Mouse (Mus musculus) liver, adult (tissue): ENCODE results near the gene Il2rg.

ENCODE experiments used
- GATA4 ChIP-seq: IDR thresholded peaks from 2 replicates; pipeline ENCODE4 v1.6.1; 2014; ENCODE audit warnings: mild to moderate bottlenecking, low read length; ENCODE audit not compliant: insufficient replicate concordance

Il2rg gene

DNA sequence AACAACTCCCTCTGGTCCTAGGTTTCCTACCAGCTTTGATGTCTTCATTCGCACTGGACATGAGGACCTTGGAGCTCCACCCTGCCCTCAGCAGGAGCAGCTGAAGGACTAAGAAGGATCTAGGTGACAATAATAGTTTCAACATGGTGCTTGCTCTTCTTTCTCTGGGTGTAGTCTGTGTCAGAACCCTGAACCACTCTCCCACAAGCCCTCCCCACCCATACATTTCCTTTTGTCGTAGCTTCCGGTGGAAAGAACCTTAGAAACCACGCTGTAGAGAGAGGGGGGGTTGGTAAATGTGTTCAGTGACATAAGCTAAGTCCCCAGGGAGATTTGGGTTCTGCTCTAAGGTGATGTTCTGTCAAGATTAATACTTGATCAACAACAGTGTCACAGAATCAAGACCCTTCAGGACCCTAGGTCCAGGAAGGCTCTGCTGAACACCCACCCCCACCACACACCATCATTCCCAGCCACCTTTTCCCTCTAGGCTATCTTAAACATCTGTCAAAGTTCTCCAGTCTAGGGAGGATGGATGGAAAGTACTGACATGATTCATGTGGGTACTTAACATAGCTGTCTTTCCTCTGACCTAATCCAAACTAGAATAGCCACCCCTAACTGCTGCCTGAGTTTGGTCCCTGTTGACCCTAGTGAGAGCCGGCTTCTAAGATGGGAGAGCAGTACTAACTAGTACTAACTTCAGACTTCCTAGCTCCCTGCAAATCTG is at the start of gene Il2rg:
Gene Il2rg (minus strand): TSS at position 231 of the 730 bp plus-strand sequence.
- no peak for TF ChIP-seq GATA4

DNA sequence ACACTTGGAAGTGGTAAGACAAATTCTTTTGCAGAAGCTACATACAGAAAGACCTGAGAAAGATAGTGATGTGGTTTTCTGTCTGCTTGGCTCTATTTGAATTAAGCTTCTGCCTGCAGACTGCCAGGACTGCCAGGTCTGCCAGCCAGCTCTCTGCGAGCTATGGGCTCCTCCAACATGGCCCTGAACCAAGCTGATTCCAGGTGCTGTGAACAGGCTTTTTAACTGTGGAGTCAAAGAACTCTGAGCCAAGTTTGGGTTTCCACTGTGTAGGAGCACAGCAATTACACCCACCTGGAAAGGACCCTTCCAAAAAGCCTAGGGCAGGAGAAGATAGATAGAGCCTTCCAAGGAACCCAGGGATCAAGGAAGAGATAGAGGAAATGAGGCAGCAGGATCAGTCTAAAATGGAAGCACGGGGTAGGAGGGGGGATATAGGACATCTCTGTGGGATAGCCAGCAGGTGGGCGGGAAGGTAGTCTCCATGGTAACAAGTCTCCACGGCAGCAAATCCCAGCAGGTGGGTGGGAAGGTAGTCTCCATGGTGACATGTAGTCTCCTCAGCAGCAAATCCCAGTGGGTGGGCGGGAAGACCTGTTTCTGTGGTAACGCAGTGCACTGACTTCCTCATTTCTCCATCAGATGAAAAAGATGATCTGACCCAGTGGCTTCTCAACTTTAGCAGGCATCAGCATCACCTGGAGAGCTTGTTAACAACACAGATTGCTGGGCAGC is 45.7 kb upstream of the Il2rg start:
- no peak for TF ChIP-seq GATA4

DNA sequence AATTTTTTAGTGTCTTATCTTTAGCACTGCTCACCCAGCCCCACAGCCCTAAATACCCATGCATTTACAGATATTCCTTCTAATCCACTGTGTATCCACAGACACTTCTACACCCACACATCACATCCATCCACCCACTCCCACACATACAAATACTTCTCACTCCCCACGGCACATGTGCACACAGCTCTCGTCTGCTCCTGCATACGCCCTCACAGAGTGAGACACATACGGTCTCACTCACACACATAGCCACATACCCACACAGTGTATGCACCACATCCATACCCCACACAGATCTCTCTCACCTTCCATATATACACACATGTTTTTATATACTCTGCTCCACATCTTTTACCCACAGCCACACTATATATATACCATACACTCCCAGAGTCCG is 41.2 kb upstream of the Il2rg start:
- TF ChIP-seq GATA4, result no peak

DNA sequence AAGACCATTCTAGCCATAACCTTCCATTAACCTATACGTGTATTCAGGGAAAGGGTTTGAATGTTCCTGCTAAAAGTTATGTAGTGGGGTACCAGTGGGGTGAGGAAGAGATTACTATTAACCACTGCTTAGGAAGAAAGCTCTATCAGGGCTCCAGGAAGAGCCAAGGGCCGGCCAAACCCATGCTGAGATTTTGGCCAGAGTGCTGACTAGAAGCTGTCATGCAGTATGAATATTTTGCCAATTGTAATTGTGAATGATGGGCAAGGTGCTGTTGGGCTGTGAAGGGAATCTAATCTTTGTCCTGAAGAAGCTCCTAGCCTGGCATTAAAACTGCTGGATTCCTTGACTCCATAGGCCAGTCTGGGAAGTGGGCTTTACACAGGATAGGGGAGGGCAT is 36.6 kb upstream of the Il2rg start:
- TF ChIP-seq GATA4, result no peak

DNA sequence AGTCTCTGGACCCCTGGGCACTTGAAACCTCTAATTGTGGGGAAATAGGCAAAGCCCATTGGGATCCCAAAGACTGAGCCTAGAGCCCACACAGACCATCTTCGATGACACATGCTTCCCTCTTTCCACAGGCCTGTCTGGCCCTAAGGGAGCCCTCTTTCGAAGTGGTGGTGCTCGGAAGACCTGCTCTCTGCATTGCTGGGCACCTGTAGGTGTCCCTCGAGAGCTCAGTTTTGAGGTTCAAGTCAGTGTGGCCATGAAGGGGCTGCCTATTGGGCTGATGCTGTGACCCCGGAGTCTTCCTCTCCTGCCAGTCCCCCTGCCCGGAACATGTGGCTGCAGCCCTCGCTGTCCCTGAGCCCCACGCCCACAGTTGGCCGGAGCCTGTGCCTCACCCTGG is 33.6 kb upstream of the Il2rg start:
- no peak for TF ChIP-seq GATA4

DNA sequence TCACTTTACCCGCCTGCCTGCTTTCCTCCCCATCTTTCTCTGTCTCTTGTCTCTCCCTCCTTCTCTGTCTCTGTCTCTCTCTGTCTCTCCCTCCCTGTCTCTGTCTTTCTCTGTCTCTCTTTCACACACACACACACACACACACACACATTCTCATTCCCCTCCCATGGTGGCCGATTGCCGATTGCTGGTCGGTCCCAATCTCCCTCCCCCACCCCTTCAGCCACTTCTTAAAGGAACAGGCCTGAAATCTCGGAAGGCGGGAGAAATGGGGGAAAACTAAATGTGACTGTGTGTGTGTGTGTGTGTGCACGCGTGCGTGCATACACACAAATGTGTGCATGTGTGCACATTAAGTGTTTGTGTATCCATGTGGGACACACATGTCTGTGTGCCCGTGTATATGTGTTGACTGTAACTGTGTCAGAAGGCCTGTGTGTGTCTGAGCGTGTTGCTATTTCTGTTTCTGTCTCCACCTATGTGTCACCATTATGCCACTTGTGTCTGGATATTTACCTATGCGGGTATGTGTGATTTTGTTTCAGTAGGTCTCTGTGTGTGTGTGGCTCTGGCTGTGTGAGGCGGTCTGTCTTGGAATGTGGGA is 32.5 kb upstream of the Il2rg start:
- TF ChIP-seq GATA4, result no peak

DNA sequence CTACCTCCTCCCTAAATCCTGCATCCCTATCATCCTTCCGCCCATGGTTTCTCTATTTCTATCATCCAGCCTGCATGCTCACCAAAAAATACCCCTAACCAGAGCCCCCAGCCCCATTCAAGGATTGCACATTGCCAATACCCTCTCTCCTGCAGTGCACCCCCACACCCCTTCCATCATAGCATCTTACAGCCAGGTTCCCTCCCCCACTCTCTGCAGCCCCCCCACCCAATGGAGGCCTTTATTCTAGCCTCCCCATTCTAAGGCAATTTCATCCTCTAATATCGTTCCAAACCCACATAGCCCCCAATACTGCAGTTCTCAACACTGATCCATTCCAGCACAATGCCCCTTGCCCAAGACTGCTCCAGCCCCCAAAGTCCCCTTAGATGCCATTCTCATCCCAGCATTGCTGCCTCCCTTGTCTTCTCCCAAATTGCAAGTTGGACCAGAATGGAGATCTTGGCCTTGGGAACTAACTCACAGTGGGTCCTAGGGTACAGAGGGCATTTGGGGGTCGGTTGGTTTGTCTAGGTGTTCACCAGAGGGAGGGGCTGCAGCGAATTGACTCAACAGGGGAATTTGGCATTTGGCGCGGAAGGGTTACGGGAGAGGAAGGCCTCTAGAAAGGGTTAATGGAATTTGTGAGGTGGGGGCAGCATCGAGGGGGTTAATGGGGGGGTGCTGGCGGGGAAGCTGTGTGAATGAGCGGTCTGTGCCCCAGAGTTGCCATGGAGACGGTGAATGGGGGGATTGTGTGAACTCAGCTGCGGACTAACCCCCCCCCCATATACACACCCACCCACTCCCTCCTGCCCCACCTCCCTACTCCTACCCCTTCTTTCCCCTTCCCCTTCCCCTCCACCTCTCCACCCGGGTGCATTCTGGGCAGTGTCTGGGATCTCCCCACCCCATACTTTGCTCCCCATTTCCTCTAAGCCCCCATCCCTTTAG is 31.7 kb upstream of the Il2rg start:
- TF ChIP-seq GATA4, result no peak

DNA sequence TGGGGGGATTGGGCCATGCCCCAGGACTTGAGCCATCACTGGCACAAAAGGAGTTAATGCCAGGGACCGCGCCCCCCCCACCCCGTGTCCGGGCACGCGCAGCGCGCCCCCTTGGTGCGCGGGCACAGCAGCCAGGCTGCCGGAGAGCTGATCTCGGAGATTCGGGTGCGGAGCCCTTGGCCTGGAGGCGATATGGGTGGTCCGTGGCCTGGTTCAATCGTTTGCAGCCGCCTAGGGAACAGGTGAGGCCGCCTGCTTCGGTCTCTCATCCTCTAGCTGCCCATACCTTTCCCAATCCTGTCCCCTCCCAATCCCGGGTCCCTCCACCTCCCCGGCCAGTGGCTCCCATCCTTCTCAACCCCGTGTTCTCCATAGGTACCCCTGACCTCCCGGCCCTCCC is 31.0 kb upstream of the Il2rg start, which contains the start of gene Nlgn3:
Gene Nlgn3 (plus strand): TSS at position 114 of the 400 bp plus-strand sequence.
- no peak for TF ChIP-seq GATA4

DNA sequence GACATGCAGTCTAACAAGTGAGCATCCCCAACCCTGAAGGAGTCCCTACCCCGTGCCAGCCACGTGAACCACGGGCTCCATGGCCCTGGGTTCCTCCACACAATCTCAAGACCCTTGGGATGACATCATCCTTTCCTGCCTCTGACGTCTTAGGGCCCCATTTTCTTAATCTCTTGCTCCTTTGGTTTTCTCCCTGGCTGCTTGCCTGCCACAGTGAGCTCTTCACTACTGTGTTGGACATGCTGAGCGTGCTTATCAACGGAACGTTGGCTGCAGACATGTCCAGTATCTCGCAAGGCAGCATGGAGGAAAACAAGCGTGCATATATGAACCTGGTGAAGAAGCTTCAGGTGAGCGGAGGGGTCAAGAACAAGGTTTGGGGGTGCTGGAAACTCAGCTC is 22.1 kb upstream of the Il2rg start:
- no peak for TF ChIP-seq GATA4

DNA sequence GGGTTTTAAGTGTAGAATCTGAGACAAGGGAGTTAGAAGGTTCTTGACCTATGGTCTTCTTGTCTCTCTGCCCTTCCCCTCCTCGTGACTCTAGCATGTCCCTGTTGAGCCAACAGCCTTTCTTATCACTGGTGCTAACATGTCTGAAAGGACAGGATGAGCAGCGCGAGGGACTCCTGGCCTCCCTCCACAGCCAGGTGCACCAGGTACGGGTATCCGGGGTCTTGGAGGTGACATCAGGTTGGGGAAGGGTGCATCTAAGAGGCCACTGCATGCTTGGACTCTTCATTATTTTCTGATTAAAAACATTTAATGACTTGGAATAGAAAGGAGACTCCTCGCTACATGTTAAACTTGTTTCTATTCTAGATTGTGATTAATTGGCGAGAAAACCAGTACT is 21.0 kb upstream of the Il2rg start:
- TF ChIP-seq GATA4, result no peak

DNA sequence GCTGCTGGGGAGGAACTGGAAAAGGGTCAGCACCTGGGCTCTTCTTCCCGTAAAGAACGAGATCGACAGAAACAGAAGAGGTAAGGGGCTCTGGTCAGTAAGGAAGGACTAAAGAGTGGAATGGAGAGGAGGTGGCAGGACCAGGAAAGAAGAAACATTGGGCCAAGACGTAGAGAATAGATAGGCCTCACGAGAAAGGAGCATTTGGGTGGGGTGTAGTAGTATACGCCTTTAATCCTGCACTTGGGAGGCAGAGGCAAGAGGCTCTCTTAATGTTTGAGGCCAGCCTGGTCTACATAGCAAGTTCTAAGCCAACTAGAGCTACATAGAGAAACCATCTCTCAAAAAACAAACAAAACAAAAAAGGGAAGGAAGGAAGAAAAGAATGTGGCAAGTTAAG is 20.4 kb upstream of the Il2rg start:
- no peak for TF ChIP-seq GATA4

DNA sequence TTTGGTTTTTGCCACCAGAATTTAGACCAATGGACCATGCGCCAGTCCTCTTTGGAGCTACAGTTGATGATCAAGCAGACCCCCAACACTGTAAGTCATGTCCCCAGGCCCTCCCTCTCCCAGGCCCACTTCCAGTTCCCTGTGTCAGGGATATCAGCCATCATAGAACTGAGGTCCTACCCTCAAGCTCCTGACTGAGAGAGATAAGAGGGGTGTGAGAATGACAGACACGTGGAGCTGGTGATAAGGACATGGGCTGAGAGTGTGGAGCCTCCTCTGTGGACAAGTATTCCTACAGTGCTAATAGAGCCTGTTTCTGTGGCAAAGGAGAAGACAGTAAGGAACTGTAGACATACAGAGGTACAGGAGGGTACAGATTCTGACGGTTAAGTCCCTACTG is 19.5 kb upstream of the Il2rg start:
- TF ChIP-seq GATA4, result no peak

DNA sequence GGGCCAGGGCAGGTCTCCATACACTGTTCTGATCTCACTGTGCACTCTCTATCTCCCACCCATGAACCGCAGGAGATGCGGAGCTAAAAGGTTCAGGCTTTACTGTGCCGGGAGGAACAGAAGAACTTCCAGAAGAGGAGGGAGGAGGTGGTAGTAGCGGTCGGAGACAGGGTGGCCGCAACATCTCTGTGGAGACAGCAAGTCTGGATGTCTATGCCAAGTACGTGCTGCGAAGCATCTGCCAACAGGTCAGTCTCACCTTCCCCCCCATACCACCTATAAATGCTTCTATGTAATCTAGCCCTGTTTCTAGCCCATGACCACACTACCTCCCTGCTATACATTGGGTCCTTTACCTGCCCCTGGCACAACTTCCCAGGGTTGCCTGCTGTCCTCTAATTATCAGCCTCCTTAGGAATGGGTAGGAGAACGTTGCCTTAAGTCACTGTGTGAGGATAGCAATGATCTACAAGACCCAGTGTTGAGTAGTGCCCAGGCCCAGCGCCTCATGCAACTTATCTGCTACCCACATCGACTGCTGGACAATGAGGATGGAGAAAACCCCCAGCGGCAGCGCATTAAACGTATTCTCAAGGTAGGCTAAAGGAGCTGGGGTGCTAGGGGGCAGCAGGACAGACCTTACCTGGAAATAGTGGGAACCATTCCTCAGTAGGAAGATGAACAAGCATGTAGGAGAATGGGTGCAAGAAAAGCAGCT is 18.1 kb upstream of the Il2rg start:
- TF ChIP-seq GATA4, result no peak

DNA sequence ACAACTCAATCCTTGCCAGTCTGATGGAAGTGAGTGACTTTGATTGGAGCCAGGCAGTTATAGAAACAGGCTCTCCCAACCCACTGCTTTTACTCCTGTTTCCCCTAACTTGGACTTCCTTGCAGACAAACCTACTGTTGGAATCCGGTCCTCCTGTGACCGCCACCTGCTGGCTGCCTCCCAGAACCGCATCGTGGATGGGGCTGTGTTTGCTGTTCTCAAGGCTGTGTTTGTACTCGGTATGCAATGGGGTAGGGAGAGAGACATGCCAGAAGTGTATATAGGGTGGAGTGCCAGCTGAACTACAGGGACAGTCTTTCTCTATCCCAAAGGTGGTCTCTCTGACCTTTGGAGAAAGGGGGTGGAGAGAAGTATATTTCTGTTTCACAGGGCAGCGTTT is 17.5 kb upstream of the Il2rg start:
- no peak for TF ChIP-seq GATA4
